Mouse (Mus musculus): ENCODE data around the gene Tns4. TPM values are rescaled to one million over a fixed set of nuclear protein-coding genes. Genes with fewer than 3 reads are reported as not detected.

Gene Tns4
- total RNA-seq, 2 experiments from 2014 or later, result not detected

DNA sequence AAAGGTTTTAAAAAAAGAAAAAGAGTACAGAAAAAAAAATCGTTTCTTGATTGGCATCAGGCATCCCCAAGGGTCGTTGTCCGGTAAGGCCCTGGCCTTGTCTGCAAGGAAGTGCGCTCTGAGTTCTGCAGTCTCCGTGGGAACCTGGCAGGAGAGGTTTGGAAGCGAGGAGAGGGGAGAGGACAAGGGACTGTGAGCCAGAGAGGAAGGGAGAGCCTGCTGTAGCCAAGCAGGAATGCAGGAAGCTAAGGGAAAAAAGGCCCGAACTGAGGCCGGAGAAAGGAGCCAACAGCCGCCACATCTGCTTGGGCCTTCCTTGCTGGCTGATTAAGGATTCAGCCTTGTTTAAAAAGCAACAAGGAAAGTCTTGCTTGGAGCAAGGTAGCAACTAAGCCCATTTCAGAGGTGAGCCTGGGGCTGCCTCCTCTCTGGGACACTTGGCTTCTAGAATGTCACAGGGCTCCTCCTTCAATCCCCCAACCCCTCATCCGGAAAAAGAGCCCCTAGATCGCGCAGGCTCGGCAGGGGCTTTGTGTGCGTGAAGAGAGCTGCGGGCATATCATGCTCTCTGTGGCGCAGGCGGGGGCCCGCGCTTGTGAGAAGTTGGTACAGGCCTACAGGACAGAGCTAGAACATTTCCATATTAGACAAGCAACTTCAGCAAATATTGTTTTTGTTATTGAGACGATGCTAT is 31.6 kb upstream of the Tns4 start:
- no peak for ATAC-seq (replicated peaks; ENCODE audit: low FRiP score, low TSS enrichment, poor library complexity, severe bottlenecking)

DNA sequence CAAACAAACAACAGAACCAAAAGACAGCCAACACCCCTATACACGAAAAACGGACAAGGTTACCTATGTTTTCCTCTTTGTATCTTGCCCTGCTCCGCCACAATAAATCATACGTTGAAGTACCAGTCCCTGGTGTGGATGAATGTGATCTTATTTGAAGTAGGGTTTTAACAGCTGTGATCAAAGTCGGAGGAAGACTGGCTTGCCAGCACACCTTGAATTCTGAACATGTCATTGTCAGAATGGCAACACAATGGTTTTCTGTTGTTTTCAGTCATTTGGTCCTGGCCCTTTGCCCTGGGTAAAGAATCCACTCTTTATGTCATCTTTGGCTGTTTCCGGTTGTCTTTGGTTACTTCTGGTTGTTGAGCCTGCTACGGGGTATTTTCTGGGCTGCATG is 29.9 kb upstream of the Tns4 start:
- no peak for ATAC-seq (replicated peaks; ENCODE audit: low FRiP score, low TSS enrichment, poor library complexity, severe bottlenecking)

DNA sequence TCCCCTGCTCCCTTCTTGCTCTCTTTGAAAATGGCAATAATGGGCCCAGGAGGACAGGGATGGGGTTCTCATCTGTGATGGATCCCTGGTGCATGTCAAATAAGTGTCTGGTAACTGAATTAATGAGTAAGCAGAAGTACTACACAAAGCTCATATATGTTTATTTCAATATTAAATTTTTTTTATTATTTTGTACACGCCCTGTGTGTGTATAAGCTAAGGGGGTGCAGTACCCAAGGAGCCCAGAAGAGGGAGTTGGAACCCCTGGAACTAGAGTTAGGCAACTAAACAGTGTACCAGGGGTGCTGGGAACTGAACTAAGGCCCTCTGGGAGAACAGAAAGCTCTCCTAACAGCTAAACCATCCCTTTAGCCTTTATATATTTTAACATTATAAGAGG is 29.3 kb upstream of the Tns4 start:
- no peak for ATAC-seq (replicated peaks; ENCODE audit: low FRiP score, low TSS enrichment, poor library complexity, severe bottlenecking)

DNA sequence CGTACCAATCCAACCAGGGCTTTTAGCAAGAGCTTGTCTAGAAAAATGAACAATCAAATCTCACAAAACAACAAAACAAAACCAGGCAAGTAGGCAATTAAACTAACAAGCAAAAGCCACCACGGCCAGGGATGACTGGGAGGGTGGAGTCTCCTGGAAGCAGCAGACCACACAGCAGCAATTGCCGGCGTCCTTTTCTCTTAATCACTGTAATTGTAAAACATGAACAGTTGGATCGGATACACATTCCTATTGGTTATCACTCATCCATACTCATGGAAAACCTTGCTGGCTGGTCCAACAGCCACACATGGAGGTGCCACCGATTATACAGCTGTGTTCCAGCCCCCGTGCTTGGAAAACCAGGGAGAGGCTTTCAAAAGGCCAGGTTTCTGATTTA is 28.8 kb upstream of the Tns4 start:
- no peak for ATAC-seq (replicated peaks; ENCODE audit: low FRiP score, low TSS enrichment, poor library complexity, severe bottlenecking)

DNA sequence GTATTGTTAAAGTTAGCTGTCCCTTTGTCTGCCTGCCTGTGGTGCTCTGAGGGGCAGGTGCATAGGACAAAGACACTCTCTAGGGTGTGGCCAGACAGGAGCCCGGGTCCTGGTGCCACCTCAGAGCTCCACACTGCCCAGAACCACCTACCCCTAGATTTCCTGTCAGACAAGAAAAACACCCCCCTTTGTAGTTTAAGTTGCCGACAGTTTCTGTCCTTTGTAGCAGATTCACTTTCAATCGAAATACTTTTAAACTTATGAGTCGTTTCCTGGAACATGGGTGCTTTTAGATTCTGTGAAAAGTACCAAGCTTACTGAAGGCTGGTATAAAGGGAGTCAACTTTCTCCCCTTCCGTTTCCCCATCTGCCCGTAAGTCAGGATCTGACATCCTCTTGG is 26.8 kb upstream of the Tns4 start:
- ATAC-seq (replicated peaks; ENCODE audit: low FRiP score, low TSS enrichment, poor library complexity, severe bottlenecking), result peak; percentile 47

DNA sequence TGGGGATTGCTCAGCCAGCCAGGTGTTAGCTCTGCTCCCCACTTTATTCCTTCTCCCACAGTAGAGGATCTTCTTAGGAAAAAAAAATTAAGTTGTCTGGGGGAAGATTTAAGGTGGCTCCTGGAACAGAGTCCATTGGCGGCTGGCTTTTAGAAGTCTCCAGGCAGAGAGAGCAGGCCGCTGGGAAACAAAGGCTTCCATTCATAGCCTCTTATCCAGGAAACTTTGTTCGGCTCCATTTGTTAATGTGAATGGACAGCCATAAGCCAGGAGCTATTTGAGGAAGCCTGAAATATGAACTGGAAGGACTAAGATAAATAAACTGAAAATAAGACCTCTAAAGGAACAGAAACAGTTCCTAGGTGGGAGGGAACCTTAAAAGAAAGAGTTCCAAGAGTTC is 24.0 kb upstream of the Tns4 start:
- no peak for ATAC-seq (replicated peaks; ENCODE audit: low FRiP score, low TSS enrichment, poor library complexity, severe bottlenecking)

DNA sequence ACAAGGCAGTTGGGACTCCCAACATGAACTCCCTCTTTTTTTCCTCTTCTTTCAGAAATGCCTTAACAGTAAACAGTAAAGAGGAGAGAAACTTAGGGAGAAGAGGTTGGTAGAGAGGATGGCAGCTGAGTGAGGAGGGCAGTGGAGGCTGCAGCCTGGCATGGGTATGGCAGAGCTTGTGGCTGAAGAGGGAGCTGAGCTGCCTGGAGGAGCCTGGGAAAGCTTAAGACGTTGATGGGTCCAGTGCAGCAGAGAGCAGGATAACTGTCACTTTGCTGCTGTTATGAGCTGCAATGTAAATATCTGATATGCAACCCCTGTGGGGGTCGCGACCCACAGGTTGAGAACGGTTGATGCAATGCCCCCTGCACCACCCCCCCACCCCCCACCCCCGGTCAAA is 23.6 kb upstream of the Tns4 start:
- no peak for ATAC-seq (replicated peaks; ENCODE audit: low FRiP score, low TSS enrichment, poor library complexity, severe bottlenecking)

DNA sequence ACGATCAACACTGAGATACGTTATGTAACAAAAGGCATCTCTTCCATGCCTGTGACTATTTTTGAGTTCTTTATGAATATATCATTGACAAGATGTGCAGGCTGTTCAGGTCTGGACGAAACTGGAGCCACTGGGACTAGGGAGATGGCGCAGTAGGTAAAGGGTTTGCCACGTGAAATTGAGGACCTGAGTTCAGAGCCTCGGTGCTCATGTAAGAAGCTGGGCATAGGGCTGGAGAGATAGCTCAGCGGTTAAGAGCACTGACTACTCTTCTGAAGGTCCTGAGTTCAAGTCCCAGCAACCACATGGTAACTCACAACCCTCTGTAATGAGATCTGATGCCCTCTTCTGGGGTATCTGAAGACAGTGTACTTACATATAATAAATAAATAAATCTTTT is 22.5 kb upstream of the Tns4 start:
- no peak for ATAC-seq (replicated peaks; ENCODE audit: low FRiP score, low TSS enrichment, poor library complexity, severe bottlenecking)

DNA sequence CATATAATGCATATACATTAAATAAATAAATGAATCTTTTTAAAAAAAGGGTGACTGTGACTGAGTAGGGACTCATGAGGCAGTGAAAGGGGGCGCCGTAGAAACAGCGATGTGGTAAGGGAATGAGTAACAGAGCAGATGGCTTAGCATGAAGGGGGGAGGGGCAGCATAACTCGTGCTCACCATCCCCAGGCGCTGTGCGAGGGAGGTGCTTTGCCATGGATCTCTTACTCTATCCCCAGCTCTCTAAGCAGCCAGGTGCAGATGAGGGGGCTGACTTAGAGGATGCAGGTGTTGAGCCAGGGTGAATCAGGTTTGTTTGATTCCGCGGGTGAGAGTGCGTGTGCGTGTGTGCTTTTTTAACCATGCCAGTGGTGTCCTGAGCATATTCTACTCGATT is 22.0 kb upstream of the Tns4 start:
- ATAC-seq (replicated peaks; ENCODE audit: low FRiP score, low TSS enrichment, poor library complexity, severe bottlenecking), result no peak

DNA sequence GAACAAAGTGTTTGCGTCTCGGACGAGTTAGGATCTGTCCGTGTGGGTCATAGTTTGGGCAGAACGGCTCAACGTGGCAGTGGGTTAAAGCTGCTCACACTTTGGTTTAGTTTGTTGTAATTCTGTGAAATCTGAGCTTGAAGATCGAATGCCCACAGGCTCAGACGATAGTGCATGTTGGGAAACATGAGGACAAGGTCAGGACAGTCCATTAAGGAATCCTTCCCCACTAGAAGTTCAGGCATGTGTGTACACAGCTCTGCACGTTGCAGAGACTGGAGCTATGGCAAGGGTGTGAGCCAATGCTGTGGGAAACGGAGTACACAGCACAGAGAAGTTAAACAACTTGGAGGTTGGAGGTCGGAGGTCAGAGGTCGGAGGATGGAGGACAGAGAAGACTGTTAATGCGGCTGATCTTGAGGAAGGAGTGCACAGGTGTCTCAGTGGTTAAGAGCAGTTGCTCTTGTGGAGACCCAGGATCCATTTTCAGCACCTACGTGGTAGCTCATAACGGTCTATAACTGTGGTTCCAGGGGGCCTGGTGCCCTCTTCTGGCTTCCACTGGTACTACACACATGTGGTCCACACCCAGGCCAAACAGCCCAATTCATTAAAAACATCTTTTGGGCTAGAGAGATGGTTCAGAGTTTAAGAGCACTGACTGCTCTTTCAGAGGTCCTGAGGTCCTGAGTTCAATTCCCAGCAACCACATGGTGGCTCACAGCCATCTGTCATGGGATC is 21.4 kb upstream of the Tns4 start:
- 0 out of 2 replicates have a peak, but pooled peaks have one; percentile 51 for ATAC-seq (replicated peaks; ENCODE audit: low FRiP score, low TSS enrichment, poor library complexity, severe bottlenecking)

DNA sequence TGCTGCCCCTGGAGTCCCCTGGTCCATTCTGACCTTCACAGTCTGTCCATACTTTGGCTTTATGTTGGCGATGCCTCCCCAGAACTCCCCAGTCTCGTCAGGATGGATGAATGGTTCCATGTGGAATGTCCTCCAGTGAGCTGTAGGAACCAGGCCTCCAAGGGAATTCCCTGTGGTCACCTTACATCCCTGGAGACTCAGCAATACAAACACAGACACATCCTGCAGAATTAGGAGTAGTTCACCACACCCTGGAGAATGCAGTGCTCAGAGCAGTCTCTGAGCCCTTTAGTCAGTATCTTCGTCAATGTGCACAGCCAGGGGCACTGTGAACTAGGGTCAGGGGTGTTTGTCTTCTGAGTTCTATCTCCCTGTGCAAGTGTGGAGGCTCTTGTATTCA is 19.2 kb upstream of the Tns4 start:
- ATAC-seq (replicated peaks; ENCODE audit: low FRiP score, low TSS enrichment, poor library complexity, severe bottlenecking), result no peak

DNA sequence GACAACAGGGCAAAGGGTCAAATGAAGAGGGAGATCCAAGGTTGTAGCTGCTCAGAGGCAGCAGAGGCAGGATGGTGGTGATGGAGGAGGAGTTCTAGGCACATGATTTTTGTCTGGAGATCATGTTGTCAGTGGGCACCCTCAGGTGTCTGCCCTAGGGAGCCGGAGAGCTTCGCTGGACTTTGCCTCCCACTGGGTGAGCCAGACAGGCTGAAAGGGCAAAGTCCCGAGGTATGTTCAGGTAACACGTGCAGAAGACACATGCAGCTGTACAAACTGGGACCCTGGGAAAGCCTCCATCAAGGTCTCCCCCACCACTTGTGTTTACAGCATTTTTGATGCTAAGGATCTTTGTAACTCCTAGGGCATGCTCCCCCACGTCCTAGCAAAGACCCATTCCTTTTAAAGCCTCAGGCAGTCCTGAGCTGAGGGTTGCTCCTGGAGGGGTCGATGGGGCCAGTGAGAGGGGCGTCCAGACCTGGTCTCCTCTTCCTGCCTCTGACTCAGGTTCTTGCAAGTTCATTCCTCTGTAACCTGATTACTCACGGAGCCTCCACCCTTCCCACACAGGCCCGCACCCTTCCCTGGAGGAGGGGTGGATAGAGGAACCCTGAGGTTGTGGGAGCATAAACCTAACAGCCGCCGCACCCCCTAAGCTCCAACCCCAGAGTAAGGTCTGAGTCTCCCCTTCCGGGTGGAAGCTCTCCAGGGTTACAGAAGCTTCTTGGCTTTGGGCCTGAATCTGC is 17.0 kb upstream of the Tns4 start:
- ATAC-seq (replicated peaks; ENCODE audit: low FRiP score, low TSS enrichment, poor library complexity, severe bottlenecking), result 0 out of 2 replicates have a peak, but pooled peaks have one; percentile 6

DNA sequence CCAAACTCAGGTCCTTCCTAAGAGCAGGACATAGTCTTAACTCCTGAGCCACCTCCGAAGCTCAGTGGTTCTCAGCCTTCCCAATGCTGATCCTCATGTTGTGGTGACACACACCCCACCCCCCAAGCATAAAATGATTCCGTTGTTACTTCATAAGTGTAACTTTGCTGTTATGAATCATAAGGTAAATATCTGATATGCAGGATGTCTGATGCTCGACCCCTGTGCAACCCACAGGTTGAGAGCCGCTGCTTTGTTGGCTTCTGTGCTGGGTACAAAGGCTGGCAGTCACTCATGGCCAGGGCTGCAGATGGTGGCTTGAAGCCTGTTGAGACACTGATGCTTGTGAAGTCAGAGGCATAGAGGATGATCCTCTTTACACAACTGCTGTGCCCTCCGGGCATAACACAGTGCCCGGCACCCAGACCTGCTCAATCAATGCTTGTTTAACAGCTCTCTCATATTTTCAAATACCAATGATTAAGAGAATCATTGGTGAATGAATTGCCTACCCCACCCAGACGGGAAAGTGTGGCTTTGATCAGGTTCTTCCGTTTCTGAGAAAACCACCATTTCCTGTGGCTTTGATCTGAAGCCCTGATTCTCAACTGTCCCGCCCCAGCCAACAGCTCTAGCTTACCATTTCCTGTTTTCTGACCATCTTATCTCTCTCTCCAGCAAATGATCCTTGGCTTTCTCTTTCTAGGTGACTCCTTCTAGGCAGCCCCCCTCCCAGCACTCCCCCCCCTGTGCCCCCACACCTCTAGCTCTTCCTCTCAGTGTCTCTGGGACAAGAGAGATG is 15.7 kb upstream of the Tns4 start:
- peak; percentile 23; the same call in 1 of the 2 replicates for ATAC-seq (replicated peaks; ENCODE audit: low FRiP score, low TSS enrichment, poor library complexity, severe bottlenecking)

DNA sequence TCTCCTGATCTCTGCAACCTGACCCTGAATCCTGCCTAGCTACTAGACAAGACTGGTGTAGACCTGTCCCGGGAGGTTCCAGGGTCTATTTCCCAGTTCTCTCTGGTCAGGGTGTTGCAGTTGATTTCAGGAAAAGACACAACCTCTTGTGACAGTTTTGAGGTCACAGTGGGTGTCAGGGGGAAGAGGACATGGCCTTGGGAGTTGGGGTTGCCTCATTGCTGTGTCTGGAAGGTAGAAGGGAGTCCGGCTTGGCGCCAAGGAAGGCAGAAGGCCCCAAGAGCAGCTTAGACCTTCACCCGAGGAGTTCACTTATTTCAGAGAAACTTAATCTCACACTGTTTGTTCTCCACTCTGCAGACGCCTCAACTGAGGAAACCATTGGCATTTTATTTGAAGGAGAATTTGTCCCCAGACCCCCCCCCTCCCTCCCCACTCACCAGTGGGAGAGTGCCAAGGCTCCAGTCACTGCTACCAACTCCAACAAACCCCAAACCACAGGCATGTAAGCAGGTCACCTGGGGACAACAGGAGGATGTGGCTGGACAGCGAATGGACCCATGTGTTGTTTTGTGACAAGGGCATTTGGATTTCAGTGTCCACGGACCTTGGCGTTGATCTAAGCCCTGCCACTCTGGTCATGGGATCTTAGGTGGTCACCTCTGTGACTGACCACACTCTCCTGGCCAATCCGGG is 13.6 kb upstream of the Tns4 start:
- ATAC-seq (replicated peaks; ENCODE audit: low FRiP score, low TSS enrichment, poor library complexity, severe bottlenecking), result no peak

DNA sequence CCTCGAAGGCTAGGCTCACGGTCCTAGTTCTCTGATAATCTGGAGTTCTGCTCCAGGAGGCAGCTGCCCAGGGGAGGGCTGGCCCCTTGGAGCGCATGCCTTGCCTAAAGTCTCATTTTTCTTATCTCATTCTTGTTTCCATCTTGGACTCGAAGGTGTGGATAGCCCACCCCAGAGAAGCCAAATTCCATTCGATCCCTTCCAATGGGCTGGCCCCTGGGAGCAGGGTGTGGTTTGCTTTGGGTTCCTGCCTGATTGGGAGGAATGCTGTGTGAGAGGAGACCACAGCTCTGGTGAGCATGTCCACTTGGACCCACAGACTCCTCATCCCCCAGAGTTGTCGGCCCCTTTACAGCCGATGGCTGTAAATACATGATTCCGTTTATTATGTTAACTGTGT is 12.6 kb upstream of the Tns4 start:
- ATAC-seq (replicated peaks; ENCODE audit: low FRiP score, low TSS enrichment, poor library complexity, severe bottlenecking), result no peak

DNA sequence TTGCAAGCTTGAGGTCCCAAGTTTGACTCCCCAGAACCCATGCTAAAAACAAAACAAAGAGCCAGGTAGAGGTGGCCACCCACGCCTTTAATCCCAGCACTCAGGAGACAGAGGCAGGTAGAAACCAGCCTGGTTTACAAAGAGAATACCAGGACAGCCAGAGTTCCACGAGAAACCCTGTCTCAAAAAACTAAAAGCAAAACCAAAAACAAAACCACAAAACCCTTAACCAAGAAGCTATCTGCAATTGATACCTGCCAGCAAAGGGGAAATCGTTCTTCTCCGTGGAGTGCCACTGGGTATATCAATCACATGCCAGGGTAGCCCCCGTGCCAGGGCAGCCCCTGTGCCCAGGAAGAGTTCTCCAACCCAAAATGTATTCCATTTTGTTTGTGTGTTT is 11.1 kb upstream of the Tns4 start:
- no peak for ATAC-seq (replicated peaks; ENCODE audit: low FRiP score, low TSS enrichment, poor library complexity, severe bottlenecking)

DNA sequence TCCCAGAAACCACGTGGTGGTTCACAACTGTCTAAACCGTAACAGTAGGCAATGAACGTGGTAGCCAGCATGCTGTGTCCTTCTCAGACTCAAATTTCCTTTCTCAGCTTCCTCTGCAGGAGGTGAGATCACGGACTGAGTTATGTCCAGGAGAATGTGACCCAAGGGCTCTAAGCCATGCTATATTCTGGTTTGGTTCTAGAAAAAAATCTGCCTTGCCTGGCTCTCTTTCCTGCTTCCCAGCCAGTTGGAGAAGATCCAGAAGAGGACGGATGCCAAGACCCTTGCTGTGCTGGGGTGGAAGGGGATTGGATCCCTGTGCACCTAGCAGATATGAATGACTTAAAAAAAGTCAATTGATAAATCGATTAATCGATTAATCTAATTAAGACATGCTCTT is 10.4 kb upstream of the Tns4 start:
- ATAC-seq (replicated peaks; ENCODE audit: low FRiP score, low TSS enrichment, poor library complexity, severe bottlenecking), result no peak

DNA sequence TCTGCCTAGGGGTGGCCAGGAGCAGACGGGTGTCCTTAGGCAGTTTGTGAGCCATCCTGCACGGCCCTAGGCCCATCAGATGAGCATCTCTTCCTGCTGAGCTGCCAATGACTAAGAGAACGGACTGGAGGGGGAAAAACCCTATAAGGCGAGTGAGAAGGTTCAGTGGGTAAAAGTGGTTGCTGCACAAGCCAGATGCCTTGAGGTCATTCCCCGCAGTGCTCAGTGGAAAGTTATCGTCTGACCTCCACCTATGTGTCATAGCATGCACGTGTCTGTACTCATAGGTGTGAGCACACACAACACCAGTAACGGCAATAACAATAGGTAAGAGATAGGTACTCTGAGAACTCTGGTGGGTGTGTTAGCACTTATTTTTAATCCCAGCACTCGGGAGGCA is 9.8 kb upstream of the Tns4 start:
- ATAC-seq (replicated peaks; ENCODE audit: low FRiP score, low TSS enrichment, poor library complexity, severe bottlenecking), result no peak

All from megakaryocyte-erythroid progenitor cell, adult 5-6 weeks (primary cell).